Mouse (Mus musculus) adrenal gland (tissue): ENCODE measurements around the gene Gm10295.

ENCODE experiments used
- intact Hi-C: fragments of 180-260 bp; cut with DNase I; formaldehyde crosslinking; loops from one replicate; pipeline ENCODE4 v1.15.1; 2025

The Gm10295 gene

DNA sequence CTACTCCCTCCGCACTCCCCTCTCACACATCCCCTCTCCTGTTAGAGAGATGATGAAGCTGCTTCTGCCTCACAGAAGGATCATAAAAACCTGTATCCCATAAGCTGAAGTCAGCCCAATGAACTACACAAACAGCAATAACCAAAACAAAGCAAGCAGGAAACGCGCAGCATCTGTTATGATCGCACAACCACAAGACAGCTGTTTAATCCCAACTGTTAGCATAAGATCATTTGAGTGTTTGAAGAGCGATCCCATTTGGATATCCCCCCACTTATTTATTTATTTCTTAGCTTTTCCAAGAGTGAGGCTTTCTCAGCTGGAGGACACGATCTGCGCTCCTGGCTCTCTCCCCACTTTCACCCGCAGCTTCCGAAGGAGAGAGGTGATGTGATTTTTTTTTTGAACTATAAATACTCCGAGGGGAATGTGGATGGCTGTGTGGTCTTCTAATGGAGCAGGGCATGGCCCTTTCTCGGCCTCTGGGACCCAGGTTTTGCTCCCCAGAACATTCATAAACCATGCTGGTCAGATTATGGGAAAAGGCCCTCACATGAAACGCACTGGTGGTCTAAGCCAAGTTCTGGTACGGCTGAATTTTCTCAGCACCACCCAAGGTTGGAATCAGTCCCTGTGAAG lies 17.4 kb upstream of the Gm10295 start:
- intact Hi-C loops: no loop called here

DNA sequence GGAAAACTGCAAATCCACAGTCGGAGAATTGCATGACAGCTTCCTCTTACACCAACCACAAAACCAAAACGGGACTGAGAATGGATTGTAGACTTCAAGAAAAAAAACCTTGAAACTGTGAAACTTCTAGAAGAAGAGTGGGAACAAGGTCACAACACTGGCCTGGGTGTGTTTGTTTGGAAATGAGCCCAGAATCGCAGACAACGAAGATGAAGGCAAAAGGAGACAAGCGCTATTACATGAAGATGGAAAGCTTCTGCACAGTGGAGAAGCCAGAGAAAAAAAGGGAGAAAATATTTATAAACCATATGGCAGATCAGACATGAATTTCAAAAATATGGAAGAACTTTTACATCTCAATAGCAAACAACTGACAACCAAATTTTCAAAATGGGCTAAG lies 4.3 kb upstream of the Gm10295 start:
- intact Hi-C loops: no loop called here

DNA sequence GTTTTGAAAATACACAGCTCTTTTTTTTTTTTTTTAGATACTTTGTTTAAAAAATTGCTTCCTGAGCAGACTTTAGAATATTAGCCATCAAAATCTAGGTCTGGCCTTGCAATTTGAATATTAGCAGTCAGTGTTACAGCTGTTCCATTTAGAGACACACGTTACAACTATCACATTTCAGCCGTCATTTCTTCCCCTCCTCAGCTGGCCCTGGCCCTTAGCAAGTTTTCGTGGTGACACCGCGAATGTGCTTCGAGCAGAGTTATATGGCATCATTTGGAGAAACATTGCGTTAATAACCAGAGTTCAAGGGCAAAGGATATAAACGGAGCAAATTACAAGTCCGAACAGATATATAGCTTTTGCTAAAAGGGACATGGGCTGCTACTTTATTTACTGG lies 2.4 kb downstream of the Gm10295 start:
- intact Hi-C loops: no loop called here

DNA sequence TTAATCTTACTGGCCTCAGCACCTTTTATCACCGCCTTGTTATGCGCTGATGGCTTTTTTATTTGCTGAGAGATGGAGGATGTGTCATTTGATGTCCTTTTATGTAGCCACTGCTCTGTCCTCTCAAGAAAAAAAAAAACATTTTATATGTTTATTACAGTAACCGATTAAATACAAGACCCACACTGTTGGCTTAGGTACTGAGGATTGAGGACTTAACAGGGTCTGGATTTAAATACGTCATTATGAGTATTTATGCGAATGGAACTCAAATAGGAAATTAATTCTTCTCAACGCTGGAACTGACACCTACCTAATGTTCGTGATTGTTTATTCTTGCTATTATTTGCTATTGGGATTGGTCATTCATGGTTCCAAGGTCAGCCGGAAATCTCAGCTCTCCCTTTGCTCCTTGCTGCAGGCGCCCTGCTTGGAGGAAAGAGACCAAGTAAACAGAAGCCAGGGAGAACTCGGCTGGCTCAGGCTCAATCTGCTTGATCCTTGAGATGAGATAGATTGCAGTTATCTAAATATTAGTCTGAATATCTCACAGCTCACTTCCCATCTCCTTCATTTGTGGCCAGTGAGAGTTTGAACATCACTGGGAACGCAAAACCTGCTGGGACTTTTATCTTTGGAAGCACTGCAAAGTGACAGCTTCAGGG lies 26.2 kb downstream of the Gm10295 start:
- intact Hi-C loops: no loop called here

DNA sequence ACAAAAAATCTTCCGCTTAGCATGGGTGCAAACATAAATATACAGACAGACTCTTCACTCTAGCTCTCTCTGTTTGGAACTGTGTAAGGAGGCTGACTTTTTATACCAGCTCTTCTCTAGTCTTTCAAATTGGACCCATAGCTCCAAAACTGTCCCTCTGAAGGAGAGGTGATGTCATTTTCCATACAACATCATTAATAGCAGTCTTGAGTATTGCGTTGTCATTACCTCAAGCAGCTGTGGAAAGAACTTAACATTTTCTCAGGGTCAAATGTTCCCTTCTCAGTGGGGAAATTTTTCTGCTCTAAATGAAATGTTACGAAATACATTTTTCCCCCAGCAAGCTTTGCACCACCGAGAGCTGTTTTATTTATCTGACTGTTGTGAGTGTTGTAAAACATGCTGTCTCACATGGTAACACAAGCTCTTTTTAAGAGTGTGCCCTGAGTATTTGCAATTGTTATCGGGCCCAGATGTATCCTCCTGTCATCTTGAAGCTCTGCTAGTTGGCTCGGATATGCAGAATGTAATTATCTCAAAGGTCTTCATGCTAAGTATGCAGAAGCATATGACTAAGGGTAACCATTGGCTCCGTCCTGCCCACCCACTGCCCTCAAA lies 38.0 kb downstream of the Gm10295 start:
- intact Hi-C loops: no loop called here

DNA sequence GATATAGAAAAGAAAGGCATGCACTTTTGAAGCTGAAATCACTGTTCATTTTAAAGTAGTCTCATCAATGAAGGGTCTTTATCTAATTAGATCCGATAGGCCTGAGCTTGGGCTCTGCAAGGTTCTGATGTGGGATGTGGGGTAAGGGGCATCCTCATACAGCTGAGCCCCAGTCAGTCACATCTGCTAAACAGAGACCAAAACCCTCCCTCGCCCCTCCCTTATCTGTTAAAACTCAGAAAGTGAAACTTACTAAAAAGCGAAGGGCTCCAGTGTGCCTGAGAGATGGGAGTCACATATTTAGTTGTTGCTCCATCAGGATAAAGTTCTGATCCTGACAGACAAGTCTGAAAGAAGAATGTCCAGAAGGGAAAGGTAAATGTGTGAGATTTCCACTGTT lies 38.9 kb downstream of the Gm10295 start:
- intact Hi-C loops: no loop called here

DNA sequence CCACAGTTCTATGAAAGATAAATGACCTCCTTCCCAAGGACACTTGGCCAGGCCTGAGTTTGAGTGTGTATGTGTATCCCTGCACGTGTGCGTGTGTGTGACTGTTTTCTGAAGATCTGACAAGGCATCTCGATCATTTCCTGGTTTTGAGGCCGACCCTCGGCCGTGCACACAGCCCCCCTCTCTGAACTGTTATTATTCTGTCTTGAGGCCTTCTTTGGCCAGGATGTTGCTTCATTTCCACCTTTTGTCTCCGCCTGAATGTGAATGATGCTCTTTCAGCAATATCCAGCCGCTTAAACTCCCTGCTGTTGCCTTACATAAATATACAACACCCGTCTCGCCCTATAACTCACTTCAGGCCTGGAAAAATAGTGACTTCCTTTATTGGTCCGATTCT lies 39.9 kb downstream of the Gm10295 start:
- intact Hi-C loops: no loop called here

DNA sequence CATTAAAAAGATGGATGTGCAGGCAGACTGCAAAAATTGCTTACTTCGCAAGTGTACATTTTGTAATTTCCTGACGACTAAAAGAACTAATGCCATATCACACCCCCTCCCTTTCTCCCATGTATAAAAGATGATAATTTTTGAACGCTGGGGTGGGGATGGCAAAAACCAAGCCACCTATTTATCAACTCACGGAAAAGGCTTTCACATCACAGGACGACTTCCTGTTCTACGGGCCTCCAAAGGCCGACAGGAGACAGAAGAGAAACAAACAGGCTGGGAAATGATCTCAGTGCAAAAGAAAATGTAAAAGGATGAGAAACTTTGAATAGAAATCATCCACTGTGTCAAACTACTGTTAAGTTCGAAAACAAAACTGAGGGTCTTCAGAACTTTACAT lies 43.2 kb downstream of the Gm10295 start:
- intact Hi-C loops: no loop called here

DNA sequence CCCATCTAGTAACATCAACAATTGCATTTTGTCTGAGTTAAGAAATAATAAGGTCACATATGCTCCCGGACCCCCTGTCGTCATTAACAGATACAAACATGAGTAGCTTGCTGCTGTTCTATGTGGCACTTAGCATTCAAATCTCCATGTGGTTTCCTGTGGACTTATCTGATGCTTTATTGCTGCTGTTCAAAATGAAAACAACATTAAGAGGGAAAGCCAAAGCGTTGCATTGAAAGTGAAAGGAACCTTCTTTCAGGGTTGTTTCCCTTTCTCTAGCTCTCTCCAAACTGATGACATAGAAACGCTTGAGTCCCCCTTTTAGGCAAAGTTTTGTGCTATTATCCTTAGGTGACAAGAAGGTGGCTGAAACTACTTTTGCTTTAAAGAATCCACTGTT lies 48.6 kb downstream of the Gm10295 start:
- intact Hi-C loops: no loop called here
